Mouse (Mus musculus): ENCODE data around the gene Taf13. TPM values are rescaled to one million over a fixed set of nuclear protein-coding genes. Genes with fewer than 3 reads are reported as not detected.
"Not testable (repeated sequence)": the region's sequence is repeated elsewhere in the genome, so short reads cannot be mapped to it uniquely, and the experiment has no call there.

Gene Taf13
- total RNA-seq (2022): 10 to 100 TPM; 22.1 to 28.2 (median 27.0) TPM

DNA sequence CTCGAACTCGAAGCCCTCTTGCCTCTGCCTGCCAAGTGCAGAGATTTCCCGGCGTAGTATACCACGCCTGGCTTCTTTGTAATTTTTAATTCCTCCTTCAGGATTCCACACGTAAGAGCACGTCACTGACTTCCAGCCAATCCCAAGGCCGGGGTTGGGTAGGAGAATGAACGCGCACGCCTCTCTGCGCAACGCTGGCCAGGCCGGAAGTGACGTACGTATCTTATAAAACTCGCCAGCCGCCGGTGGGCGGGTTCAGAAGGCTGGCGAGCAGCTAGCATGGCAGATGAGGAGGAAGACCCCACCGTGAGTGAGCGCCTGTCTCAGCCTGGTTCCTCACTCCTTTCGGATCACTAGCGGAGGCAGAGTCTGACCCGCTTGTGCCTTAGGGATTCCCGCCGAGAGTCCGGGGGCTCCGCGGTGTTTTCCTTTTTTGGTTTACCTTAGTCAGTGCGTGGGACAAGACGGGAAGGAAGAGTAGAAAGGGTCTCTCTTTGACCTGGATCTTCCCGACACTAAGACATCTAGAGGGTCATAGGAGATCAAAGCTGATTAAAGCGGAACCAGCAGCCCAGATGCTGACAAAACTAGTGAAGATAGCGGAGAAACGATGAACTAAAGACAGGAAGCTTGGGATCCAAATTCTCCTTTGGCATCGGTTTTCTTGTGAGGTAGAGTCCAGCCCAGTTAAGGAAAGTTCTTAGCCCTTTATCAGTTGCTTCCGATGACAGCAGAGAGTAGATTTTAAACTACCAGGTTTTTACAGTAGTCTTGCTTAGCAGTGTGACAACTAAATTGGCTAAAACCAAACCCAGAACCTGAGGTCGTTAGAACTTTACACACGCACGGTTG lies at the start of gene Taf13:
Gene Taf13, plus strand, starts transcription at position 256 of the 852 bp plus-strand sequence.
- peak; percentile 95 to 98 for DNase-seq (ENCODE audit: low spot score in 2 of 2)

DNA sequence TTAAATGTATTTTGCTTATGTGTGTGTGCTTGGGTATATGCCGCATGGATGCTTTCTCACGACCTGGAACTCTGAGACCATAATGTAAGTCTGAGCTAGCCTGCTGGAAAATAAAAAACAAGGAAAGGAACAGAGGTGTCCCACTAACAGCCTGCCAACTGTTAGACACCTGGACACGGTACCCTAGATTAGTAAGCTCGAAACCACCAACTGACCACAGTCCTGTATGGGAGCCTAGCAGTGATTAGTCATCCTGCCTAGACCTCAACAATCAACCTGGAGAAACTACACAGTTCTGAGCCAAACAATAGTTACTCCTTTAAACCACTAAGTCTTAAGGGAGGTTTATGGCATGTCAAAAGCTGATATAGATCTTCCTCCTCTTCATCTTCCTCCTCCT lies 48.1 kb upstream of the Taf13 start:
- no peak for DNase-seq (ENCODE audit: low spot score in 2 of 2)

DNA sequence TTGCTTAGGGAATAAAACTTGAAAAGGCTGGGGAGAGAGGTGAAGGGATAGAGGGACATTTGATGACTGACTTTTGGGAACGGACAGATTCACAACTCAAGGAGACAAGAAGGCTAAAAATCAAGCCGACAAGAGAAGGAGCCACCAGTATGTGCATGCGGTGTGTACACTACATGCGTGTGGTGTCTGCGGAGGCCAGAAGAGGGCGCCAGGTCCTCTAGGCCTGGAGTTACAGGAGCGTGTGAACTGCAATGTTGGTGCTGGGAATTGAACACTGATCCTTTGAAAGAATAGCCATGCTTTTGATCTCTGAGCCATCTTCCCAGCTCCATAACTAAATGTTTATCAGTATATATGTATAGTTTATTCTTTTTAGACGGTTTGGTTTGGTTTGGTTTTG lies 43.0 kb upstream of the Taf13 start:
- DNase-seq (ENCODE audit: low spot score in 2 of 2): no peak

DNA sequence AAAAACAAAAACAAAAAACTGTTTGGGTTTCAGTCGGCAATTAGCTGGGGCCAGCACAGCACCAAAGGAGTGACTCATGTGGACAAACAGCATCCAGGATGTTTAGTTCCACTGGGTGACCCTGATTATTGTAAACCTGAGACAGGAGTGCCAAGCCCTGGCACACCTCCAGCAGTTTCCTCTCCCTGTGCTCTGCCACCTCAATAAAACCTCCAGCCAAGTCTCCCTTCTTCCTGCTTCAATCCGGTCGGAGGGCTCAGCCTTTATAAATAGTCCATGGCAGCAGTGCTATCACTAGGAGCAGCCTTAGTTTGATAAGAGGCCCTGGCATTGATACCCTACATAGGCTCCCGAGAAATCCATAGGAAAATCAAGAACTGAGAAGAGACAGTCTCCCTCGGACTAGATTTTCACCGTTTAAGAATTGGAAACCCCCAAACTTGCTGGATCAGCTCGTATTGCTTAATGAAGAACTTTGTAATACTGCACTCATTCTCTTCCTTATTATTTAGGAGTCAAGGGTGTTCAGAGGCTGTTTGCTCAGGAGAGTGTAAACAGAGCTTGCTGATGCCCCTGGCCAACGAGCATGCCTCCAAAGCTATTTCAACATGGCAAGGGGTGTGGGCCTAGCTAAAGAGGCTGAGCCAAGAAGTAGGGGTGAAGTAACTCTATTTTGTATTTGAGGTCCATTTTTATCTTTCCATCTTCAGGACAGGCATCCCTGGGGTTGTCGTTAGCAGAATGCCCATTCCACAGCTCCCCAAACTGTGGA lies 38.2 kb upstream of the Taf13 start:
- DNase-seq (ENCODE audit: low spot score in 2 of 2): no peak

DNA sequence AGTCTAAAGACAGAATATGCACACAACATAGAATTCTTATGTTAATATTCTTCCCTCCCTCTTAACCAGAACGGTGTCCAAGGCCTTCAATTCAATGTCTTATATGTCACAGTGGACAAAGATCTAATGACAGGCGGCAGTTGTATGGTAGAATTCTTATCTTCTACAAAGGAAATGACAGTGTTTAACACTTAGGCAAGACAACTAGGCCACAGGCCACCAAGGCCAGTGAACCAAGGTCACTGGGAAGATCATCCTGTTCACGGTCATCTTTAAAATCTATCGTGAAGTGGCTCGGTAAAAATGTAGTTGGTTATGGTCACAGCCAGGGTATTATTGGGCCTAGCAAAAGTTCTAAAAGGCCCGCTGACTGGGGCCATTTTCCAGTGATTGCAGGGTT lies 37.5 kb upstream of the Taf13 start, which contains the start of gene 1700013F07Rik:
Gene 1700013F07Rik, plus strand, starts transcription at position 200 of the 400 bp plus-strand sequence.
- DNase-seq (ENCODE audit: low spot score in 2 of 2): no peak

DNA sequence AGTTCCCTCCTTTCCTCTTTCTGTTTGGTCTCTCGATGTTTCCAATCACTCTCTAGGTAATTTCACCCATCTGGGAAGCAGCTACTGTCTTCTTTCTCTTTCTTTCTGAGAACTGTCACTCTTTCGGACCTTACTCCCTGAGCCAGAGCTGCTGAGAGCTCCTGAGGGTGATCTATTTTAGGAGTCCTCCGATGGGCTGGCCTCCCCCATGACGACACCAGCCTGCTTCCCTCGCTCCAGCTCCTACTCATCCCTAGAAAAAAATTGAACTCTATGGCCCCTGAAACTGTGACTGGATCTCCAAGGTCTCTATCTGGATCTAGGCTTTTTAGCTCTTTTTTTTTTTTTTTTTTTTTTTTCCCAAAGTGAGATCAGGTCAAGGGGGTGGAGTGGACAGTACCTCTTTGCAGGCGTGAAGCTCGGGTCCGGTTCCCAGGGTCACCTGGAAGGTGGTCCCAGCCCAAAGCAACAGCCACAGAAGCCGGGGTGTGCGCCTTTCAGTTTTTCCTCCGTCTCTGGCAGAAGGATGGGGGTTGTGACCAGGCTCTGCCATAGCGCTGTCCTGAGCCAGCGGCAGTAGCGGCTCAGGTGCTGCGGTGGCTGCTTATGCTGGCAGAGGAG lies 35.5 kb upstream of the Taf13 start:
- DNase-seq (ENCODE audit: low spot score in 2 of 2): no peak

DNA sequence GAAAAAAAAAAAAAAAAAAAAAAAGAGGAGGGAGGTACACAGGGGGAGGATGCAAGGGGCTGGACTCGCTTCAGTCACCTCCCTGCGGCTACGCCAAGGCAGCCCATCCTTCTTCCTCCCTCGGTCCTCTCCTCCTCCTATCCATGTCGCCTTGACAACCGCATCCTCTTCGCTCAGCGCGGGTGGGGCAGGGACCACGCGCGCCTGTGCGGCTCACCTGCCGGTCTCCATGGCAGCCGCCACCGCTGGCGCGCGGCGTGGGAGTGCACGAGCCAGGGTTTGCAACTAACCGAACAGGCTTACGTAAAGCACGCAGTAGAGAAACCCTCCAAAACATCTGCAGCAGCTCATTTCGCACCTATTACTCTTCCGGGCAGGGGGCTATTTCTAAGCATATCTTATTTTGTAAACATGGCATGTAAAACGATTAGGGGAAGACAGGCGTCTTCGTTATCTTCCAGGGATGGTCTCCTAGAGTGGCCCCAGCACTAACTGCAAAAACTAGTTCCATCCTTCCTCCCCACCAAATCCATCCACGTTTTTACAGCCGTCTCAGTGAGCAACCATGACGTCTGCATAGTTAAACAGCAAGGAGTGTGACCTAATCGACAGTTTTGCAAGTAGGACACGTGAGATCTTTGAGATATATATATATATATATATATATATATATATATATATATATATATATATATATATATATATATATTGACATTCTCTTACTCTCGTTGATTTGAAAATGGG lies 34.8 kb upstream of the Taf13 start, which contains the start of gene 5330417C22Rik:
Gene 5330417C22Rik, minus strand, starts transcription at position 20 of the 744 bp plus-strand sequence.
- DNase-seq (ENCODE audit: low spot score in 2 of 2): peak; percentile 87 to 89

DNA sequence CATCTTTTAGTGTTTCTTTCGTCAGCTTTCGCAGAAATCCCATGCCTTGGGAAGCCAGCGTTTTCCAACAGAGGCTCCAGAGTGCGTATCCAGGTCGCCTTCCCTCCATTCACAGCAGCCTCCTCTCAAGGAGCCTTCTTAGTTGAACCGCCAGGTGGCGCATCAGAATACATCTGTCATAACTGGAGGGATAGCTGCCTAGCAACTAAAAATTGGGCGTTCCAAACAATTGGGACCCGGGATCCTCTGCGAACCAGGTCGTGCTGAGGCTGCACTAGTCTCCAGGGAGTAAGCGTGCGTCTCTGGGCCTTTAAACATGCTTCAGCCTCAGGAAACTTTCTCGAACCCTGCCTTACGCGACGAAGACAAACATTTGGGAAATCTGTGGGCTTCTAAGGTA lies 34.2 kb upstream of the Taf13 start:
- DNase-seq (ENCODE audit: low spot score in 2 of 2): peak; percentile 90 to 91

DNA sequence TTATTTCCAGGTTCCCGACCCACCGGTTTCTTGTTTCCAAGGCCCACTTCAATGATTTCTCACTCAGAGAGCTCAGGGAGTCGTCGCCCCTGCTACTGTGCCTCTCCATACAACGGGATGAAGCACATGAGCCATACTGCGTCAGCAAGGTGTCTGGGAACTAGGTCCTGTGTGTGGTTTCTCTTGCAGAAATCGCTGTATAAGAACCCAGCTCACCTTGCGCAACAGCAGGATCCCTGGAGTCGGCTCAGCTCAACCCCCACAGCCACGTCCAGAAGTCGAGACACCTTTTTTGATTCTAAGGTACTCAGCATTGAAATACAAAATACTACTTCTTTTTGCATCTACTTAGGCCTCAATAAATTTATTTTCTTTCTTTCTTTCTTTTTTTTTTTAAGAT lies 29.2 kb upstream of the Taf13 start:
- no peak for DNase-seq (ENCODE audit: low spot score in 2 of 2)

DNA sequence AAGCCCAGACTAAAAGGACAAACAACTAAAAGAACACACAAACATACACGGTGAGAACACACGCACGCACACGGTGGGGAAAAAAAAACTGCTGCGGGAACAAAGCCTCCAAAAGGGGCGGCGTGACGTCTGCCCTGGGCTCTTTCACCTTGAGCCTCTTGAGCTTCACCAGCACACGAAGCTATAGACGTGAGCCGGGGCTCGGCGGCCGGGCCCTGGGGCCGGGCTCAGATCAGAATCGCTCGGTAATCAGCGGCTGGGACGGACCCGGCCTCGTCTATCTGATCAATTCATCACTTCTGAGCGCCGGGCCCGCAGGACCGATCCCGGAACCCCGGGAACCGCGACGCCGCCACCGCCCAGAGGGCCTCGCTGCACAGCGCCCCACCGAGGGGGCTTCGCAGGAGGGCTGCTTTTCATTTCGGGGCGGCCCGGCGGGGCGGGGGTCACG lies 17.4 kb upstream of the Taf13 start:
- peak in 1 of 2 experiments; percentile 42 for DNase-seq (ENCODE audit: low spot score in 2 of 2)

DNA sequence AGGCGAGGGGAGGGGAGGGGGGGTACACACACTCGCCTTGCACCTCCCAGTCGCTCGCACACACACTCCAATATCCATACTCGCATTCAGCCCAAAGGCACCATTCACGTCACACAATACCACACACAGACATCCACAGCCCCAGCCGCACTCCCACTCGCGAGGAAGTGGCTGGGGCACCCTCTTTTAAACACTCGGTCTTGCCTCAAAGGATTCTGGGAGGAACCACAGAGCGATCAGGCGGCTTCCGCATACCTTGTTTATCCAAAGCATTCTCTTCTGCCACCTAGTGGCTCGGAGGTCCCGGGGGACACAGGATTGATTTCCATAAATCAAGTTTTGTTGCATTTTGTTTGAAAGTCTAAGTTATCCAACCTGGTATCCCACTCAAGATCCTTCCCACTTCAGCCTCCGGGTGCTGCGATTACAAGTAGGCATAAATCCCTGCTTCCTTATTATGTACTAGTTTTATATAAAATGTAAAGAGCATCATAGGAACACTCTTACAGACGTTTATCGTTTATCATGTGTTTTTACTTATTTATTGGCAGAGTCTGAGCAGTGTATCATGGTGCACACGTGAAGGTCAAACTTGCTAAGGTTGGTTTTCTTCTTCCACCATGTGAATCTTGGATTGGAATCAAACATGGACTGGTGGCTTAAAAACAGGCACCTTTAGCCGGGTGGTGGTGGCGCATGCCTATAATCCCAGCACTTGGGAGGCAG lies 16.7 kb upstream of the Taf13 start:
- peak; percentile 93 to 95 for DNase-seq (ENCODE audit: low spot score in 2 of 2)

DNA sequence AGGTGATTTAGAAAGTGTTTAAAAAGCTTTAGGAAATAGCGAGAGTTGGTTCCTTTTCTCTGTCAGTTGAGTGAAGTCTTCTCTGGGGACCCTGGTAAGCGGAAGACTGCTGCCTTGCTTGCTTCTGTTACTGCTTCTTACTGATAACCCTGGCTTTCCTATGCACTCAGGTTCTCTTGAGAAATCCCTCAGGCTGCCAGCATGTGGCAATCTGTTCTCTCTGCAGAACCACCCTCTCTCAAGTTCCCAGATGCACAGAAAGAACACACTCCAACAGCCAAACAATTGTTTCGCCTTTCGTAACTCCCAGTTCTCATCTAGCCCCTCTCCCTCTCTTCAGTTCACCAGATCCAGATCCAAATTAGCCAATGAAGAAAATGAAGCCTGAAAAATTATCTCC lies 13.6 kb upstream of the Taf13 start:
- DNase-seq (ENCODE audit: low spot score in 2 of 2): no peak

DNA sequence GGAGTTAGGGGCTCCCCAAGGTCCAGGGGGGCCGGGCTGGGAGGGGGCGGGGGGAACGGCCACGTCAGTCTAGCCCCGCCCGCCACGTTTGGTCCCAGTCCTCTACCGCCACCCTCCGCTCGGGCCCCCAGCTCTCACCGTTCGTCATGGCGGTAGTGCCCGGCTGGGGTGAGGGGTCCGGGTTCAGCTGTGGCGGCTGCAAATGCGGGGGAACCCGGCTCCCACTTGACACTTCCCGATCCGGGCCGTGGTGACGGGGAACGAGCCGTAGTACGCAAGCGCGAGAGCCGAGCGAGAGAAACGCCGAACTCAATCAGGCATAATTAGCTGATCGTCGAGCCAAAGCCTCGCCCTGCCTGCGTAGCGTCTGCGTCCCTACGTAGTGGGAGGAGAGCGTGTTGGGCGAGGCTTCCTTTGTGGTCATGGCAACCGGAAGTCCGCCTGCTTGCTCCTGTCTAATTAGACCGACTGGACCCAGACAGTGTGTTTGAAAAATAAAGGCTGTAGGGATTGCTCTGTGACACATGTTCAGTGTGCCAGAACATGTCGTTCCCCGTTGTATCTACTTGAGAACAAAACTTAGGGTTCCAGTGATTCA lies 9.3 kb upstream of the Taf13 start, which contains the start of gene Tmem167b:
Gene Tmem167b, minus strand, starts transcription at position 334 of the 598 bp plus-strand sequence.
- peak; percentile 97 to 98 for DNase-seq (ENCODE audit: low spot score in 2 of 2)

DNA sequence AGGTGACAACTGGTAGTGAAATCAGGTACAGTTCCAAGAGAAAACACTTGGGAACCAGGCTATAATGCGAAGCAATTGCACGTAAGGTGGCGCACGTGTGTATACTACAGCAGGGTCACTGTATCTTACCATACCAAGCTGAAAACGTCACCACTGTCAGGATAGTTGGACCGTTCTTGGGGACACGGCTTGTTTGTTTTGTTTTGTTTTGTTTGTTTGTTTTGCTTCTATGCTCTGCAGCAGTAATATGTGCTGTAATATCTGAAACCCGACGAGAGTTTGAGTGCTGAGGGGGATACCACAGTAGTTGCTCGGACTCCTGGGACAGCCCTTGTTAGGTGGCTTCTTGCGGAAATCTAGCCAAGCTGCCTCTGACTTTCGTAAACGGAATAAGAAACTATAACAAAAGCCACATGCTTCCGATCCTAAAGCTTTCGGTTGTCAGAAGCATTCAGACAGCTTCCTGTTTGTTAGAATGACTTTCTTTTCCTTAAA lies 8.7 kb upstream of the Taf13 start:
- DNase-seq (ENCODE audit: low spot score in 2 of 2): no peak

DNA sequence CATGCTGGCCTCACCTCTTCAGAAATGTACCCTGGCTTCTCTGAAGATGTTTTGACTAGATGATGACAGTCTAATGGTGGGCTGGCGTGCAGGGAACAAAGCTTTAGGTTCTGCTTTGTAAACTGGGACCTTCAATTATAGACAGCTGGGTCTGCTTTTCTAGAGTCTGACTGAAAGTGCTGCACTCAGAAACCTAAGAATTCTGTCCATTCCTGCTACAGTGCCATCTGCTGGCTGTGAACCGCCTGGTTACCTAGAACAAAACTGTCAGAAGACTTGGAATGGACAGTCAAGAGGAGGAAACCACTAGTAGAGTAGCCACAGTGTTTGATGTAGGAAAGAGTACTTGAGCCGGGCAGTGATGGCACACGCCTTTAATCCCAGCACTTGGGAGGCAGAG lies 8.2 kb upstream of the Taf13 start:
- DNase-seq (ENCODE audit: low spot score in 2 of 2): peak; percentile 66 to 85

DNA sequence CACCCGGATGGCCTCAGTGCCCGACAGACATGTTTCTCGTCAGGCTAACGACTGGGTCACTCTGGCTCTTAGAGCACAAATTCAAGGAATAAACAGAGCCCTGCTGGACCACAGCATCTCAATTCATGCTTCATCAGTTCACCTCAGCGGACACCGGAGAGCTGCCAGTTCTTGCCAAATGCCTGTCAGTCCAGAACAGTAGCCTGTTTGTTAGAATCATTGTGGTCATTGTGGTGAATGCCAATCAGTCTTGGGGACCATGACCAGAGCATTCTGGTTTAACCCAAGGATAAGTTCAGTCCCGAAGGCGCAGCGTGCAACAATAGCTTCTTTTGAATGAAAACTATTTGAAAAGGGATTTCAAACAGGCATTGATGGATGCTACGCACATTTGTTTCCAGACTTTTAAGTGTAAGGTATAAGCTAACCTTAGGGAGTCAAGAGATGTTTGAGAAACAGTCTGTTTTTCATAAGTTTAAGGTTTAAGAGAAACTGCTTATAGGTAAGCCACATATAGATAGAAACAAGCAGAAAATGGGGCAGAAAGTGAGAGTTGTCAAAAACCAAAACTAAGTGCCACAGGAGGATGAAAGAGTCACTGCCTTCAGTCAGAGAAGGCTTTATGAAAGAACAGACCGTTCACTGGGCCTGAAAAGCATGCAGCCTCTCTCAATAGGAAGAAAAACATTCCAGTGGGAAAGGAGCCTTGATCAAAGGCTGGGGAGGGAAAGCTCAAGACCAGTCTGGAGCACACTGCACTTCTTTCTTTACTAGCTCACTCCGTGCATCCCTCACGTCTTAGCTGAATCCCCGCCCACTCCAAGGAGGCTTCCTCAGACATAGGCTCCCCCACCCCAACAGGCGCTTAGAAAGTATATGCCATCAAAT lies 3.3 kb upstream of the Taf13 start:
- peak; percentile 38 to 69 for DNase-seq (ENCODE audit: low spot score in 2 of 2)

DNA sequence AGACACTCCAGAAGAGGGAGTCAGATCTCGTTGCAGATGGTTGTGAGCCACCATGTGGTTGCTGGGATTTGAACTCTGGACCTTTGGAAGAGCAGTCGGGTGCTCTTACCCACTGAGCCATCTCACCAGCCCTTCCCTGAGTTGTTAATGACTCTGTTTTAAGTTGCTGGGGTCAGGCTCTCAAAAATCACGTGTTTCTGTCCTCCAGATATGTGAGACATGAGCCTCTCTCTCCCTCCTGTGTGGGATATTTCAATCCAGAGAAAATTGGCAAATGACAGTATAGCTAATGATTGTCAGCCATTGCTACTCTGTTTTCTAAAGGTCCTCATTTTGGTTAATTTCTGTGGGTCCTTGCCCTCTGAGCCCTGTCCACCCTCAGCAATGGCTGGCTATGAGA lies 1.9 kb upstream of the Taf13 start:
- not testable (repeated sequence) for DNase-seq (ENCODE audit: low spot score in 2 of 2)

DNA sequence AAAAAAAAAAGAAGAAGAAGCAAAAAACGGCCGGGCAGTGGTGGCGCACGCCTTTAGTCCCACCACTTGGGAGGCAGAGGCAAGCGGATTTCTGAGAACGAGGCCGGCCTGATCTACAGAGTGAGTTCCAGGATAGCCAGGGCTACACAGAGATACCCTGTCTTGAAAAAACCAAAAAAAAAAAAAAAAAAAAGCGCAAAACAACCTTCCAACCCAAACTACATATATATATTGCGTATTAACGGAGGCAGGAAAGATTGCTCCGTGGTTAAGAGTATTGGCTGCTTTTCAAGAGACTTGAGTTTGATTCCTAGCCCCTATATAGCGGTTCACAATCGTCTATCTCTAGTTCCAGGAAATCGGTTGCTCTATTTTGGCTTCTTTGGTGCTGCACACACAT lies 685 bp upstream of the Taf13 start:
- no peak for DNase-seq (ENCODE audit: low spot score in 2 of 2)
